23 mouse cellular contexts compared by ENCODE assay signal in genomic region chr16:35717761-35718160, GRCm38 (mm10).
"Had no signal": no experiment of that assay in that cellular context is flagged by ENCODE, and none has a peak within 500 bp of the region (broad histone marks: within the 10 kb centered on the region; RNA-seq: fewer than 3 reads in every experiment).

No protein-coding gene starts in this region.

- H3K27me3 ChIP-seq: limb, embryonic 12.5 days; limb, embryonic 13.5 days; limb, embryonic 15.5 days; liver, embryonic 12.5 days; liver, embryonic 13.5 days; liver, embryonic 15.5 days; lung, embryonic 15.5 days; midbrain, embryonic 12.5 days; midbrain, embryonic 13.5 days; midbrain, embryonic 15.5 days had no signal

- ATAC-seq: liver, embryonic 12.5 days; liver, postnatal 0 days; lung, postnatal 0 days; midbrain, embryonic 13.5 days; midbrain, embryonic 15.5 days; midbrain, embryonic 16.5 days had no signal

- DNase-seq: left cerebral cortex, postnatal 4 days; liver; liver, embryonic 13.5 days; liver, postnatal 0 days; lung, adult 18-20 months; lung, adult 2 months; lung, embryonic 14.5 days; lung, postnatal 10 days; lung, postnatal 14 days; lung, postnatal 36 days; lung, postnatal 4 days; midbrain, embryonic 14.5 days had no signal
